Mouse (Mus musculus) liver, embryonic 11.5 days (tissue): ENCODE results near the gene Egflam. TPM values are rescaled to one million over a fixed set of nuclear protein-coding genes. Genes with fewer than 3 reads are reported as not detected.

Source experiments
- ATAC-seq: fragments of 200-750 bp; cut with Nextera tagmentation; replicated peaks from 2 replicates; pipeline ENCODE4 v1.8.0; 2017; ENCODE audit warnings: moderate number of reproducible peaks, mild to moderate bottlenecking, moderate TSS enrichment, moderate library complexity; ENCODE audit not compliant: low FRiP score
- DNase-seq: peaks from one replicate; pipeline ENCODE4 v3.0.0-alpha.2; 2017; ENCODE audit warnings: low spot score
- H3K27ac ChIP-seq: fragments of 300-500 bp; sonication (generic); 2 replicates; pipeline ENCODE4 v1.5.1; 2014; ENCODE audit warnings: mild to moderate bottlenecking, low read depth, low read length, control low read depth
- H3K27me3 ChIP-seq: fragments of 300-500 bp; sonication (generic); replicated peaks from 2 replicates; pipeline ENCODE4 v1.6.1; 2014; ENCODE audit warnings: low read length, mixed read lengths; ENCODE audit not compliant: control insufficient read depth, insufficient read depth
- H3K36me3 ChIP-seq: fragments of 300-500 bp; sonication (generic); 2 replicates; pipeline ENCODE4 v1.6.1; 2014; ENCODE audit warnings: mild to moderate bottlenecking, low read length, moderate library complexity, mixed read lengths; ENCODE audit not compliant: control insufficient read depth, insufficient read depth
- H3K4me1 ChIP-seq: fragments of 300-500 bp; sonication (generic); replicated peaks from 2 replicates; pipeline ENCODE4 v1.6.1; 2014; ENCODE audit warnings: low read length, mixed read lengths; ENCODE audit not compliant: control insufficient read depth, insufficient read depth
- H3K4me2 ChIP-seq: fragments of 300-500 bp; sonication (generic); 2 replicates; pipeline ENCODE4 v1.6.1; 2014; ENCODE audit warnings: mild to moderate bottlenecking, control low read depth, moderate library complexity
- H3K4me3 ChIP-seq: fragments of 300-500 bp; sonication (generic); 2 replicates; pipeline ENCODE4 v1.5.1; 2014; ENCODE audit warnings: low read depth, low read length, control low read depth
- H3K9ac ChIP-seq: fragments of 300-500 bp; sonication (generic); 2 replicates; pipeline ENCODE4 v1.6.1; 2014; ENCODE audit warnings: low read depth, low read length, control low read depth
- H3K9me3 ChIP-seq: fragments of 300-500 bp; sonication (generic); 2 replicates; pipeline ENCODE4 v1.6.1; 2016; ENCODE audit warnings: low read length, inconsistent platforms, mixed read lengths; ENCODE audit not compliant: control insufficient read depth
- WGBS: fragments of 180-500 bp; shearing (Covaris S2); extraction: QIAGEN DNeasy Blood & Tissue Kit; methylation state at CpG from one replicate; pipeline ENCODE4 v1.1.7; 2014; 5-methylcytosine and 5-hydroxymethylcytosine counted together
- polyA plus RNA-seq: library from polyadenylated mRNA; unstranded; fragments of >200 nt; fragmentation: Nextera tagmentation; extraction: Ambion mirVana; gene quantifications from 2 replicates; pipeline ENCODE4 v1.2.1, GENCODE M21; 2014

Egflam gene
- 1.7 and 2.8 TPM in 2 replicates for polyA plus RNA-seq

- peak within 1 kb of the TSS; percentile 47 for H3K4me3 ChIP-seq
- H3K36me3 ChIP-seq, result no peaks in the 10 kb centered on the region
- WGBS, result 1% methylated on average over 62 of the region's 62 CpGs
- H3K4me2 ChIP-seq, result peak within 1 kb of the TSS; percentile 76
- H3K27ac ChIP-seq, result no peak within 1 kb of the TSS
- H3K27me3 ChIP-seq, result peaks cover 25% of the 10 kb centered on the region
- DNase-seq, result peak; percentile 50
- peak within 1 kb of the TSS; percentile 21; the same call in 1 of the 2 replicates for H3K9ac ChIP-seq
- no peaks in the 10 kb centered on the region for H3K4me1 ChIP-seq
- no peaks in the 10 kb centered on the region for H3K9me3 ChIP-seq
- ATAC-seq, result no peak; the same call in 1 of the 2 replicates
Measured at GRCm38 (mm10) chr15:7397818-7398608, at the start of gene Egflam. Gene Egflam (minus strand): TSS chr15:7398395.

DNA sequence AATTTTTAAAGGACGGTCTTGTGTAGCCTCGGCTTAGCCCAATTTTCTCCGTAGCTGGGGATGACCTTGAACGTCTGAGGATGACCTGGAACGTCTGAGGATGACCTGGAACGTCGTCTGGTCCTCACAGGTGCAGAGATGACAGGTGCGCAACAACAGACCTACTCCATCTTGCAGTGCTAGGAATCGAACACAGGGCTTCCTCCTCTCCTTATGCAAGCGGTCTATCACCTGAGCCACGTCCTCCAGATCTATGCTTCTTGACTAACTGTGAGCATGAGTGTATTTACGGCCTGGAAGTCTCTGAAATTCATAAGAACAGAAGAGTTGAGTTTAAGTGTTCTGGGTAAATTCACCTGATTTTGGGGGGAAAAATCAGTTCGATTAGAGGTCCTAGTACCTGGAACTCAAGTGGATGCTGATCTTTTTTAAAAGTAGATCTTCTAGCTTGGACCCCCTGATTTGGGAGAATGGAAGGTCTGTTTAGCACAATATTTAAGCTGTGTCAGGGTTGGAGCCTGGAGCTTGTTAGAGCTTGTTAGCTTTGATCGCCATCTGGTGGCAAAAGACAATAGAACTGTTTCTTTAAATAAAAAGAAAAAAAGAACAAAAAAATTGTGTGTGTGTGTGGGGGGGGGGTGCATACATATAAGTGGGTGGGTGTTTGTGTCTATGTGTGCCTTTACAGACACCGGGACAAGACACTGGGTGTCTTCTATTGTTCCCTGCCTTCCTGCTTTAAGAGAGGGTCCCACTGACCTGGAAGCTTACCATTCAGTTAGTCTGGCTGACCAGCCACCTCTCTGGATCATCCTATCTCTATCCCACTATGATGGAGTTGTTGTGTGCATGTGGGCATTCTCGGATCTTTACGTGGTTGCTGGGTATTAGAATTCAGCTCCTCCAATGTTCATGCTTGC is 45.5 kb upstream of the Egflam start:
- Histone ChIP-seq H3K27me3 (no peaks in the 10 kb centered on the region), H3K27ac (no peak overlapping the region), H3K9me3 (no peaks in the 10 kb centered on the region), H3K4me2 (no peak overlapping the region), H3K36me3 (no peaks in the 10 kb centered on the region), H3K9ac (no peak overlapping the region), H3K4me3 (no peak overlapping the region), H3K4me1 (no peaks in the 10 kb centered on the region)
- DNase-seq (no peak), ATAC-seq (no peak)
- WGBS, result 62% methylated on average over 17 of the region's 17 CpGs

- no peaks in the 10 kb centered on the region for H3K36me3 ChIP-seq
- H3K9me3 ChIP-seq, result no peaks in the 10 kb centered on the region
- no peak overlapping the region for H3K4me2 ChIP-seq
- no peak overlapping the region for H3K4me3 ChIP-seq
- DNase-seq (no peak), ATAC-seq (no peak)
- no peak overlapping the region for H3K9ac ChIP-seq
- H3K27me3 ChIP-seq, result no peaks in the 10 kb centered on the region
- WGBS, result 64% methylated on average over 16 of the region's 16 CpGs
- no peak overlapping the region for H3K27ac ChIP-seq
- no peaks in the 10 kb centered on the region for H3K4me1 ChIP-seq
Measured at GRCm38 (mm10) chr15:7442148-7443100, 44.2 kb upstream of the Egflam start.

GRCm38 (mm10) chr15:7424282-7424681 is 26.1 kb upstream of the Egflam start:
- Histone ChIP-seq H3K9me3 (no peaks in the 10 kb centered on the region), H3K27me3 (no peaks in the 10 kb centered on the region), H3K27ac (no peak overlapping the region), H3K4me3 (no peak overlapping the region), H3K4me1 (no peaks in the 10 kb centered on the region), H3K9ac (no peak overlapping the region), H3K36me3 (no peaks in the 10 kb centered on the region), H3K4me2 (no peak overlapping the region)
- WGBS, result 45% methylated on average over 2 of the region's 2 CpGs
- no peak for DNase-seq
- no peak for ATAC-seq

DNA sequence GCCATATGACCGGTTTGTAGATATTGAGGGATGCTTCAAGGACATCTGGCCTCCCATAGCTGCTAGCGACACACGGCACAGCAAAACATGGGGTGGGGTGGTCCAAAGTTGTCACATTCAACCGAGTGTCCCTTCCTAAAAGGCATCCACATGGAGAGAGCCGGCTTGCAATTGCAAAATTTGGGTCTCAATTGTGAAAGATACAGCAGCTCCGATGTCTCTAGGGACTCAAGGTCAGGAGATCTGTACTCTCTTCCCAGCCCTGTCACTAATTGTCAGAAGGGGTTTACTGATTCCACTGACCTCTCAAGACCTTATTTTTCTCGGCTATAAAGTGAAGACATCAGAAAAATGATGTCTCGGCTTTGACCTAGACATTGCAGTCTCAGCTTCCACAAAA is 6.3 kb upstream of the Egflam start:
- Histone ChIP-seq H3K4me2 (no peak overlapping the region), H3K4me3 (no peak overlapping the region)

GRCm38 (mm10) chr15:7398609-7399540 is 680 bp upstream of the Egflam start:
- Histone ChIP-seq H3K27ac (no peak overlapping the region), H3K9ac (no peak overlapping the region), H3K4me3 (peak overlapping the region; percentile 47), H3K4me1 (no peaks in the 10 kb centered on the region), H3K27me3 (peaks cover 25% of the 10 kb centered on the region), H3K9me3 (no peaks in the 10 kb centered on the region), H3K36me3 (no peaks in the 10 kb centered on the region), H3K4me2 (peak overlapping the region; percentile 76)
- ATAC-seq (no peak), DNase-seq (no peak)
- 3% methylated on average over 17 of the region's 17 CpGs for WGBS

More for the DNA sequence above, 6.3 kb upstream of the Egflam start:
- peaks cover under 1% of the 10 kb centered on the region for H3K27me3 ChIP-seq
- H3K4me1 ChIP-seq, result no peaks in the 10 kb centered on the region
- H3K27ac ChIP-seq, result no peak overlapping the region
- DNase-seq (no peak), ATAC-seq (no peak)
- no peaks in the 10 kb centered on the region for H3K9me3 ChIP-seq
- no peak overlapping the region for H3K9ac ChIP-seq
- 79% methylated on average over 8 of the region's 8 CpGs for WGBS
- no peaks in the 10 kb centered on the region for H3K36me3 ChIP-seq

DNA sequence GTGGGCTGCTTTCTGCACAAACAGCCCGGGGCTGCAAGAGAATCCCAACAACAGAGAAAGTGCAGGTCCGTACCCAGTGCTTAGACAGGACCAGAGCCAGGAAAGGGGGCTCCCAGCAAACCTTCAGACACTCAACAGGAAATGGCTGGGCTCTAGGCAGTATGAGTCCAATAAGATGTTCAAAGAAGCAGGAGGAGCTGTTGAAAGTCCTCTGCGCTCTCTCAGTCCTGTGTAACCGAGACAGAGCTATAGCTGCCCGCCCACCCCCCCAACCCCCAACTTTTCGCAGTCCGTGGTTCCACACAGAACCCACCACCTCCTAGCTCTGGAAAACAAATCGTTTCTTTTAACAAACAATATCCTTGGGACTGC is 763 bp downstream of the Egflam start:
- peak overlapping the region; percentile 76 for H3K4me2 ChIP-seq
- H3K27me3 ChIP-seq, result peaks cover 25% of the 10 kb centered on the region
- H3K9ac ChIP-seq, result peak overlapping the region; percentile 21; the same call in 1 of the 2 replicates
- H3K9me3 ChIP-seq, result no peaks in the 10 kb centered on the region
- WGBS, result 2% methylated on average over 8 of the region's 8 CpGs
- H3K36me3 ChIP-seq, result no peaks in the 10 kb centered on the region
- no peaks in the 10 kb centered on the region for H3K4me1 ChIP-seq
- no peak for ATAC-seq
- no peak overlapping the region for H3K27ac ChIP-seq
- DNase-seq, result peak; percentile 33
- H3K4me3 ChIP-seq, result peak overlapping the region; percentile 47
